ENCODE assay signal across 12 mouse cellular contexts in the genomic region with DNA sequence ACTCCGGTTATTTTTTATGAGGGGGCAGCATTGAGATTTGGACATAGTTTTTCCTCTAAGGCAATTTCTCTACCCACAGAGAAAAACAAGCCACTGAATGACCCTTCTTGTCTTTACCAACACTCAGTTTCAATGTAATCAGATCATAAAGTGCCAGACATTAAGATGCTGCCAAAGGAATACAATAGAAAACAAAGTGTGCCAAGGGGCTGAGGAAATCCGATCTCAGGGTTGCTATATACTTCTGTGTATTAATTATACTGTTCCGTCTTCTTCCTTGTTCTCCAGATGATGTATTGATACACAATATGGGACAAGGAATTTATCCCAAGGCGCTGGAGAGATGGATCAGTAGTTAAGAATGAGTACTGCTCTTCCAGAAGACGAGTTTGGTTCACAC.
"Had no signal": no experiment of that assay in that cellular context is flagged by ENCODE, and none has a peak within 500 bp of the region (broad histone marks: within the 10 kb centered on the region; RNA-seq: fewer than 3 reads in every experiment).

No protein-coding gene starts in this region.

- DNase-seq: left cerebral cortex, postnatal 4 days; liver; liver, embryonic 13.5 days; liver, postnatal 0 days; lung, adult 18-20 months; lung, adult 2 months; lung, embryonic 14.5 days; lung, postnatal 10 days; lung, postnatal 14 days; lung, postnatal 36 days; lung, postnatal 4 days; midbrain, embryonic 14.5 days had no signal
